Mouse (Mus musculus) lung, embryonic 16.5 days (tissue): ENCODE data around the gene Topbp1. TPM values are rescaled to one million over a fixed set of nuclear protein-coding genes. Genes with fewer than 3 reads are reported as not detected.

ENCODE experiments used
- ATAC-seq: fragments of 200-750 bp; cut with Nextera tagmentation; 2 replicates; pipeline ENCODE4 v1.8.0; 2017; ENCODE audit warnings: low read depth, mild to moderate bottlenecking, moderate library complexity
- H3K27ac ChIP-seq: fragments of 300-500 bp; sonication (generic); 2 replicates; pipeline ENCODE4 v1.5.1; 2014; ENCODE audit warnings: mild to moderate bottlenecking, control low read depth, low read length
- H3K27me3 ChIP-seq: fragments of 300-500 bp; sonication (generic); 2 replicates; pipeline ENCODE4 v1.6.1; 2014; ENCODE audit warnings: low read depth, low read length, mixed read lengths; ENCODE audit not compliant: control insufficient read depth, insufficient read depth
- H3K36me3 ChIP-seq: fragments of 300-500 bp; sonication (generic); 2 replicates; pipeline ENCODE4 v1.6.1; 2014; ENCODE audit warnings: low read length; ENCODE audit not compliant: control insufficient read depth, insufficient read depth
- H3K4me1 ChIP-seq: fragments of 300-500 bp; sonication (generic); replicated peaks from 2 replicates; pipeline ENCODE4 v1.6.1; 2014; ENCODE audit warnings: low read length, mixed read lengths; ENCODE audit not compliant: control insufficient read depth, insufficient read depth
- H3K4me2 ChIP-seq: fragments of 300-500 bp; sonication (generic); 2 replicates; pipeline ENCODE4 v1.6.1; 2014; ENCODE audit warnings: low read depth, low read length, control low read depth
- H3K4me3 ChIP-seq: fragments of 300-500 bp; sonication (generic); 2 replicates; pipeline ENCODE4 v1.5.1; 2014; ENCODE audit warnings: mild to moderate bottlenecking, low read length, control low read depth
- H3K9ac ChIP-seq: fragments of 300-500 bp; sonication (generic); 2 replicates; pipeline ENCODE4 v1.6.1; 2014; ENCODE audit warnings: low read length, control low read depth
- H3K9me3 ChIP-seq: fragments of 300-500 bp; sonication (generic); 2 replicates; pipeline ENCODE4 v1.6.1; 2016; ENCODE audit warnings: low read length; ENCODE audit not compliant: control insufficient read depth
- WGBS: fragments of 180-500 bp; shearing (Covaris S2); extraction: QIAGEN DNeasy Blood & Tissue Kit; methylation state at CpG from one replicate; pipeline ENCODE4 v1.1.7; 2014; 5-methylcytosine and 5-hydroxymethylcytosine counted together
- polyA plus RNA-seq: library from polyadenylated mRNA; unstranded; fragments of >200 nt; fragmentation: Nextera tagmentation; extraction: Ambion mirVana; gene quantifications from 2 replicates; pipeline ENCODE4 v1.2.1, GENCODE M21; 2015

Topbp1 gene
- polyA plus RNA-seq, 1 experiment from 2014 or later: 64.0 TPM

GRCm38 (mm10) chr9:103288489-103289180 lies 16.4 kb upstream of the Topbp1 start:
- H3K4me2 ChIP-seq: no peak overlapping the region
- H3K36me3 ChIP-seq: no peaks in the 10 kb centered on the region
- no peaks in the 10 kb centered on the region for H3K9me3 ChIP-seq
- no peak overlapping the region for H3K4me3 ChIP-seq
- H3K9ac ChIP-seq: no peak overlapping the region
- WGBS: 80% methylated on average over 13 of the region's 13 CpGs
- ATAC-seq: no peak
- H3K27ac ChIP-seq: no peak overlapping the region
- H3K27me3 ChIP-seq: no peaks in the 10 kb centered on the region
- no peaks in the 10 kb centered on the region for H3K4me1 ChIP-seq

GRCm38 (mm10) chr9:103294507-103294906 lies 10.5 kb upstream of the Topbp1 start:
- 64% methylated on average over 2 of the region's 2 CpGs for WGBS
- Histone ChIP-seq H3K4me1 (no peaks in the 10 kb centered on the region), H3K27me3 (no peaks in the 10 kb centered on the region), H3K9me3 (no peaks in the 10 kb centered on the region), H3K4me3 (no peak overlapping the region), H3K36me3 (no peaks in the 10 kb centered on the region), H3K27ac (no peak overlapping the region), H3K4me2 (no peak overlapping the region), H3K9ac (no peak overlapping the region)
- ATAC-seq: no peak

DNA sequence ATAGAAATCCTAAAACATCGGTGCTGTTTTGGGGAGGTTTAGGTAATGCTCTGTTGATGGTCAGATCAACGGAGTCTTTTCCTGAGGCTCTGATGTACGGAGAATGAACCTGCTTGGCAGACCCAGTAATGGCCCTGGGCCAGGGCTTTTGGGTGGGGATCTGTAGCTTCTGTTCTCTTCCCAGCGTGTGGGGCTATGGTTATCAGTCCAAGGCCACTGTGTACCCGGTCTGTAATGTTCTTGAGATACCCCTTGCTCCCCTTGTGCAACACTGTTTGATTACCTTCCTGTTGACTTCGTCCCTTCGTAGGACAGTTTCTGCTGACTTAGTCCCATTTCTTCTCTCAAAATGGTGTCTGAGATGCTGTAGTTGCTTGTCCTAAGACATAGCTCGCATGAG lies 3.9 kb upstream of the Topbp1 start:
- H3K4me2 ChIP-seq: no peak overlapping the region
- no peaks in the 10 kb centered on the region for H3K36me3 ChIP-seq
- H3K9me3 ChIP-seq: no peaks in the 10 kb centered on the region
- no peak overlapping the region for H3K9ac ChIP-seq
- no peak overlapping the region for H3K27ac ChIP-seq
- no peaks in the 10 kb centered on the region for H3K27me3 ChIP-seq
- H3K4me3 ChIP-seq: no peak overlapping the region
- no peak for ATAC-seq
- H3K4me1 ChIP-seq: peaks cover 5% of the 10 kb centered on the region; the same call in 1 of the 2 replicates
- 91% methylated on average over 8 of the region's 8 CpGs for WGBS

DNA sequence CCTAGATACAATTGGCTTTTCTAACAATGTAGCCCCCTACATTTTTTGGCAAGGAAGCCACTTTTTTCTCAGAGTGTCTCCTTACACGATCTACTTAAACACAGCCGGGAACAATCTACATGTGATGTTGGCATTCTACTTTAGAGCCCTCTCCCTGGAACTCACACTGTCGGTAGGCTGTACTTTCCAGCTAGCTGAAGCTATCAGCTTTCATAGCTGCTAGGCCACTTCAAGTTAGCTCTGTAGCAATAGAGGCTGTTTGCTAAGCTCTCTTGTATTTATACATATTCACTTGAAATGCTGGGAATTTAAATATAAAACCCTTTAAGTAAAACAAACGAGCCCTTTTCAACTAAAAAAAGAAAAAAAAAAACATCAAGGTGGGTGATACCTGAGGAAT lies 2.8 kb upstream of the Topbp1 start:
- no peak overlapping the region for H3K4me2 ChIP-seq
- no peak overlapping the region for H3K9ac ChIP-seq
- peak; percentile 46; the same call in 1 of the 2 replicates for ATAC-seq
- WGBS: 38% methylated on average over 4 of the region's 4 CpGs
- no peaks in the 10 kb centered on the region for H3K9me3 ChIP-seq
- H3K4me3 ChIP-seq: no peak overlapping the region
- no peaks in the 10 kb centered on the region for H3K36me3 ChIP-seq
- H3K4me1 ChIP-seq: peaks cover 14% of the 10 kb centered on the region
- H3K27ac ChIP-seq: peak overlapping the region; percentile 75
- no peaks in the 10 kb centered on the region for H3K27me3 ChIP-seq

DNA sequence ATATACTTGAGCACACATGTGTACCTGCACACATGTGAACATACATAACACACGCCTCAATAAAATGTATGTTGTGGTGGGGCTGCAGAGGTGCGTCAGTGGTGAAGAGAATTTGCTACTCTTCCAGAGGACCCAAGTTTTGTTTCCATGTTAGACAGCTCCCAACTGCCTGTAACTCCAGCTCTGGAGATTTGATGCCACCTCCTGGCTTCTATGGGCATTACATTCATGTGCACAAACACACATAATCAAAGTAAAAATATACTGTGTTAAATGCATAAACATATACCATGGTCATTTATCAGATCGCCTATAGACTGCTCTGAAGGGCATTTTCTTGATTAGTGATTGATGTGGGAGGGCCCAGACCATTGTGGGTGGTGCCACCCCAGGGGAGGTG lies 2.3 kb upstream of the Topbp1 start:
- Histone ChIP-seq H3K27me3 (no peaks in the 10 kb centered on the region), H3K36me3 (no peaks in the 10 kb centered on the region), H3K9me3 (no peaks in the 10 kb centered on the region), H3K9ac (no peak overlapping the region), H3K27ac (peak overlapping the region; percentile 75; the same call in 1 of the 2 replicates), H3K4me2 (no peak overlapping the region), H3K4me1 (peaks cover 17% of the 10 kb centered on the region), H3K4me3 (no peak overlapping the region)
- 47% methylated on average over 3 of the region's 3 CpGs for WGBS
- peak; percentile 14; the same call in 1 of the 2 replicates for ATAC-seq

DNA sequence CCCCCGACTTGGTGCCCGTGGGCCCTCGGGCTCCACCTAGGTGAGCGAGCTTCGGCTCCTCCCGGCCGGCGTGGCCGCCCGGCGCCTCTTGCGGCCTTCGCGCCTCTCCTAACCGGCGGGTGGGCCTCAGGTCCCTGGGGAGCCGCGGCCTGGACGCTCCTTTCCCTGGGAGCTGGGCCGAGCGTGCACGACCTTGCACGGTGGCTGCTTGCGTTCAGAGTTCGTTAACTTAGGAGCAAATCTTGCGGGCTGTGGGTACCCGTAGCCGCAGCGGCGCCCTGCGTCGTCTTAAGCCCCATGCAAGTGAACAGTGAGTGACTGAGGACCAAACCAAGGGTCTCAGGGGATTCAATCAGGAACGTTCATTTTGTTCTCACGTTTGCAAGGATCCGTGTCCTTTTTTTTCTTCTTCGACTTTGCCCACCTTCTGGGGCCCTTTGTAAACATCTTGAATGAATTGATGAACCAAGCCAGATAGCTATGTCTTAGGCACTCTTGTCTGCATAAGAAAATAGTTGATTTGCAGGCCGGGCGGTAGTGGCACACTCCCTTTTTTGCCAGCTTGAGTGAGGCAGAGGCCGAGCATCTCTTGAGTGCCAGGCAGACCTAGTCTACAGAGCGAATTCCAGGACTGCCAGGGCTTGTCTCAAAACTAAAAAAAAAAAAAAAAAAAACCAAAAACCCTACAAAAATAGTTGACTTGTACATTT lies 472 bp downstream of the Topbp1 start:
- H3K4me1 ChIP-seq: peaks cover 17% of the 10 kb centered on the region
- no peaks in the 10 kb centered on the region for H3K9me3 ChIP-seq
- peak; percentile 74 for ATAC-seq
- under 1% methylated on average over 35 of the region's 40 CpGs for WGBS
- peak overlapping the region; percentile 94 for H3K9ac ChIP-seq
- H3K27ac ChIP-seq: peak overlapping the region; percentile 83
- H3K4me2 ChIP-seq: peak overlapping the region; percentile 72
- peaks cover 12% of the 10 kb centered on the region for H3K36me3 ChIP-seq
- H3K27me3 ChIP-seq: no peaks in the 10 kb centered on the region
- H3K4me3 ChIP-seq: peak overlapping the region; percentile 86

DNA sequence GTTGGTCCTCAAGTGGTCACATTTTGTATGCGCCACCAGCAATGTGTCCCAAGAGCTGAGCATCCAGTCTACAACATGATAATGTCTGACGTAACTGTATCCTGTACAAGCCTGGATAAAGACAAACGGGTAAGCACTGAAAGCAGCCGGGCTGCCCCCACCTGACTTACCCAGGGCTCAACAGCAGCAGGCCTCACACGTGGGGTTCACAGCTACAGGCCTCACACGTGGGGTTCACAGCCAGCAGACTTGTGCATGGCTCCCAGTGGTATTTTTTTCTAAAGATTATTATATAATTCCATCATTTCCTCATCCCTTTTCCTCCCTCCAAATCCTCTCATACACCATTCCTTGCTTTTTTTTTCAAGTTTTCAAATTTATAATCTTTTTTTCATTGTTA lies 4.8 kb downstream of the Topbp1 start:
- ATAC-seq: no peak
- 86% methylated on average over 6 of the region's 6 CpGs for WGBS
- Histone ChIP-seq H3K27me3 (no peaks in the 10 kb centered on the region), H3K9ac (no peak overlapping the region), H3K27ac (no peak overlapping the region), H3K4me3 (no peak overlapping the region), H3K36me3 (peaks cover 29% of the 10 kb centered on the region), H3K4me2 (no peak overlapping the region), H3K4me1 (peaks cover 12% of the 10 kb centered on the region), H3K9me3 (no peaks in the 10 kb centered on the region)

- H3K4me1 ChIP-seq: no peaks in the 10 kb centered on the region
- no peak overlapping the region for H3K4me3 ChIP-seq
- no peak for ATAC-seq
- no peak overlapping the region for H3K27ac ChIP-seq
- no peaks in the 10 kb centered on the region for H3K27me3 ChIP-seq
- H3K9ac ChIP-seq: no peak overlapping the region
- no peaks in the 10 kb centered on the region for H3K9me3 ChIP-seq
- no peak overlapping the region for H3K4me2 ChIP-seq
- H3K36me3 ChIP-seq: peaks cover 63% of the 10 kb centered on the region
- 44% methylated on average over 1 of the region's 2 CpGs for WGBS
Observed at GRCm38 (mm10) chr9:103324678-103325077, 19.7 kb downstream of the Topbp1 start.

- H3K27me3 ChIP-seq: no peaks in the 10 kb centered on the region
- H3K4me2 ChIP-seq: no peak overlapping the region
- H3K4me3 ChIP-seq: no peak overlapping the region
- H3K27ac ChIP-seq: no peak overlapping the region
- no peaks in the 10 kb centered on the region for H3K9me3 ChIP-seq
- WGBS: 78% methylated on average over 9 of the region's 9 CpGs
- peaks cover 59% of the 10 kb centered on the region for H3K36me3 ChIP-seq
- no peak overlapping the region for H3K9ac ChIP-seq
- no peak for ATAC-seq
- H3K4me1 ChIP-seq: no peaks in the 10 kb centered on the region
Observed at GRCm38 (mm10) chr9:103326449-103326848, 21.4 kb downstream of the Topbp1 start.
